Mouse (Mus musculus) kidney, postnatal 0 days (tissue): ENCODE data around the gene BC004004. TPM values are rescaled to one million over a fixed set of nuclear protein-coding genes. Genes with fewer than 3 reads are reported as not detected.

Experiments used
- ATAC-seq: fragments of 200-750 bp; cut with Nextera tagmentation; replicated peaks from 2 replicates; pipeline ENCODE4 v1.8.0; 2017; ENCODE audit warnings: low read depth, moderate number of reproducible peaks, moderate TSS enrichment, moderate library complexity; ENCODE audit not compliant: low FRiP score
- DNase-seq: peaks from one replicate; pipeline ENCODE4 v3.0.0-alpha.2; 2016; ENCODE audit warnings: low spot score
- H3K27ac ChIP-seq: fragments of 300-500 bp; sonication (generic); 2 replicates; pipeline ENCODE4 v1.5.1; 2014; ENCODE audit warnings: mild to moderate bottlenecking
- H3K27me3 ChIP-seq: fragments of 300-500 bp; sonication (generic); 2 replicates; pipeline ENCODE4 v1.6.1; 2014; ENCODE audit warnings: low read length, mixed read lengths; ENCODE audit not compliant: insufficient read depth
- H3K36me3 ChIP-seq: fragments of 300-500 bp; sonication (generic); 2 replicates; pipeline ENCODE4 v1.6.1; 2014; ENCODE audit warnings: low read length, mixed read lengths; ENCODE audit not compliant: insufficient read depth
- H3K4me1 ChIP-seq: fragments of 300-500 bp; sonication (generic); replicated peaks from 2 replicates; pipeline ENCODE4 v1.6.1; 2014; ENCODE audit warnings: antibody characterized with exemption, low read length, mixed read lengths; ENCODE audit not compliant: insufficient read depth
- H3K4me2 ChIP-seq: fragments of 300-500 bp; sonication (generic); 2 replicates; pipeline ENCODE4 v1.6.1; 2014; ENCODE audit warnings: mild to moderate bottlenecking, low read length, moderate library complexity, mixed read lengths
- H3K4me3 ChIP-seq: fragments of 300-500 bp; sonication (generic); replicated peaks from 2 replicates; pipeline ENCODE4 v1.5.1; 2014; ENCODE audit warnings: low read depth, low read length
- H3K9ac ChIP-seq: fragments of 300-500 bp; sonication (generic); 2 replicates; pipeline ENCODE4 v1.6.1; 2014; ENCODE audit warnings: low read depth, low read length
- H3K9me3 ChIP-seq: fragments of 300-500 bp; sonication (generic); replicated peaks from 2 replicates; pipeline ENCODE4 v1.6.1; 2016; ENCODE audit warnings: low read length, inconsistent platforms, mixed read lengths
- CTCF ChIP-seq: IDR thresholded peaks from 2 replicates; pipeline ENCODE4 v1.5.1; 2016; ENCODE audit warnings: antibody characterized with exemption, low read depth, mild to moderate bottlenecking, moderate library complexity
- WGBS: fragments of 180-500 bp; shearing (Covaris S2); extraction: QIAGEN DNeasy Blood & Tissue Kit; methylation state at CpG from one replicate; pipeline ENCODE4 v1.1.7; 2014; 5-methylcytosine and 5-hydroxymethylcytosine counted together
- polyA plus RNA-seq: library from polyadenylated mRNA; unstranded; fragments of >200 nt; fragmentation: Nextera tagmentation; extraction: Ambion mirVana; gene quantifications from 2 replicates; pipeline ENCODE4 v1.2.1, GENCODE M21; 2015

Gene BC004004
- polyA plus RNA-seq, 1 experiment from 2014 or later, result 131 TPM

- H3K4me1 ChIP-seq, result peaks cover 37% of the 10 kb centered on the region
Measured at GRCm38 (mm10) chr17:29342010-29342910, 73.7 kb downstream of the BC004004 start.

GRCm38 (mm10) chr17:29343241-29343640 lies 74.7 kb downstream of the BC004004 start:
- H3K27me3 ChIP-seq, result no peaks in the 10 kb centered on the region
- no peak overlapping the region for H3K27ac ChIP-seq
- H3K4me1 ChIP-seq, result peaks cover 37% of the 10 kb centered on the region
- DNase-seq, result no peak
- no peak overlapping the region for H3K4me2 ChIP-seq
- H3K4me3 ChIP-seq, result no peak overlapping the region
- no peaks in the 10 kb centered on the region for H3K9me3 ChIP-seq
- ATAC-seq, result no peak
- H3K36me3 ChIP-seq, result peaks cover 37% of the 10 kb centered on the region
- 91% methylated on average over 5 of the region's 5 CpGs for WGBS
- H3K9ac ChIP-seq, result no peak overlapping the region
- TF ChIP-seq CTCF, result no peak

More at GRCm38 (mm10) chr17:29342010-29342910, 73.7 kb downstream of the BC004004 start:
- DNase-seq (peak; percentile 86), ATAC-seq (peak; percentile 79)
- no peak overlapping the region for H3K4me3 ChIP-seq
- TF ChIP-seq CTCF, result no peak
- H3K9me3 ChIP-seq, result no peaks in the 10 kb centered on the region
- WGBS, result 33% methylated on average over 13 of the region's 13 CpGs
- H3K4me2 ChIP-seq, result peak overlapping the region; percentile 31
- H3K27ac ChIP-seq, result peak overlapping the region; percentile 87
- H3K36me3 ChIP-seq, result peaks cover 47% of the 10 kb centered on the region
- H3K27me3 ChIP-seq, result no peaks in the 10 kb centered on the region
- no peak overlapping the region for H3K9ac ChIP-seq

- H3K9ac ChIP-seq, result no peak overlapping the region
- DNase-seq (no peak), ATAC-seq (no peak)
- H3K4me1 ChIP-seq, result peaks cover 37% of the 10 kb centered on the region
- 93% methylated on average over 12 of the region's 12 CpGs for WGBS
- no peaks in the 10 kb centered on the region for H3K27me3 ChIP-seq
- no peak overlapping the region for H3K4me3 ChIP-seq
- H3K36me3 ChIP-seq, result peaks cover 18% of the 10 kb centered on the region
- no peak for TF ChIP-seq CTCF
- H3K4me2 ChIP-seq, result peak overlapping the region; percentile 78; the same call in 1 of the 2 replicates
- no peaks in the 10 kb centered on the region for H3K9me3 ChIP-seq
- H3K27ac ChIP-seq, result no peak overlapping the region
Measured at GRCm38 (mm10) chr17:29345272-29345671, 76.7 kb downstream of the BC004004 start.

- H3K4me2 ChIP-seq, result peak overlapping the region; percentile 78
- DNase-seq (peak; percentile 77), ATAC-seq (no peak)
- H3K27me3 ChIP-seq, result no peaks in the 10 kb centered on the region
- peak overlapping the region; percentile 96 for H3K4me3 ChIP-seq
- H3K9ac ChIP-seq, result peak overlapping the region; percentile 96
- peak overlapping the region; percentile 96 for H3K27ac ChIP-seq
- H3K9me3 ChIP-seq, result no peaks in the 10 kb centered on the region
- H3K36me3 ChIP-seq, result peaks cover 13% of the 10 kb centered on the region; the same call in 1 of the 2 replicates
- H3K4me1 ChIP-seq, result peaks cover 23% of the 10 kb centered on the region
- no peak for TF ChIP-seq CTCF
- WGBS, result 5% methylated on average over 11 of the region's 11 CpGs
Measured at GRCm38 (mm10) chr17:29346496-29347125, 78.0 kb downstream of the BC004004 start.

GRCm38 (mm10) chr17:29347126-29347644 lies 78.6 kb downstream of the BC004004 start:
- H3K4me2 ChIP-seq, result peak overlapping the region; percentile 78
- peaks cover 18% of the 10 kb centered on the region for H3K4me1 ChIP-seq
- ATAC-seq, result no peak; the same call in 1 of the 2 replicates
- peaks cover 13% of the 10 kb centered on the region; the same call in 1 of the 2 replicates for H3K36me3 ChIP-seq
- H3K27me3 ChIP-seq, result no peaks in the 10 kb centered on the region
- no peaks in the 10 kb centered on the region for H3K9me3 ChIP-seq
- TF ChIP-seq CTCF, result no peak
- peak overlapping the region; percentile 96 for H3K4me3 ChIP-seq
- H3K9ac ChIP-seq, result peak overlapping the region; percentile 96
- H3K27ac ChIP-seq, result peak overlapping the region; percentile 96
- WGBS, result under 1% methylated on average over 43 of the region's 45 CpGs
- no peak for DNase-seq

- Histone ChIP-seq H3K27ac (peak within 1 kb of the TSS; percentile 96), H3K4me3 (peak within 1 kb of the TSS; percentile 96), H3K9me3 (no peaks in the 10 kb centered on the region), H3K36me3 (peaks cover 13% of the 10 kb centered on the region; the same call in 1 of the 2 replicates), H3K27me3 (no peaks in the 10 kb centered on the region), H3K4me2 (peak within 1 kb of the TSS; percentile 78), H3K9ac (peak within 1 kb of the TSS; percentile 96), H3K4me1 (peaks cover 12% of the 10 kb centered on the region)
- peak; percentile 95 for ATAC-seq
- TF ChIP-seq CTCF, result peak; percentile 20; the same call in 1 of the 2 replicates
- WGBS, result under 1% methylated on average over 48 of the region's 53 CpGs
- peak; percentile 98 for DNase-seq
Measured at GRCm38 (mm10) chr17:29347645-29348256, 79.2 kb downstream of the BC004004 start, which contains the start of gene Mtch1. Gene Mtch1 (minus strand): TSS chr17:29347934.
